Mouse (Mus musculus) left cerebral cortex, postnatal 25 days (tissue): ENCODE measurements around the gene Pced1b. TPM values are rescaled to one million over a fixed set of nuclear protein-coding genes. Genes with fewer than 3 reads are reported as not detected.
"Not testable (repeated sequence)": the region's sequence is repeated elsewhere in the genome, so short reads cannot be mapped to it uniquely, and the experiment has no call there.

Source experiments
- DNase-seq, 2 experiments: peaks; one replicate each; pipeline ENCODE4 v3.0.0; 2022; ENCODE audit warnings: low spot score in 2 of 2, mixed read lengths in 1 of 2
- intact Hi-C: fragments of 180-260 bp; cut with DNase I; formaldehyde crosslinking; loops from one replicate; pipeline ENCODE4 v1.15.1; 2025
- total RNA-seq, 2 experiments: library from RNA; stranded (reverse); gene quantifications; 2 replicates each; pipeline ENCODE4 v1.2.3; 2021

The Pced1b gene
- total RNA-seq, 2 experiments from 2014 or later: 5.6 to 6.7 TPM

DNA sequence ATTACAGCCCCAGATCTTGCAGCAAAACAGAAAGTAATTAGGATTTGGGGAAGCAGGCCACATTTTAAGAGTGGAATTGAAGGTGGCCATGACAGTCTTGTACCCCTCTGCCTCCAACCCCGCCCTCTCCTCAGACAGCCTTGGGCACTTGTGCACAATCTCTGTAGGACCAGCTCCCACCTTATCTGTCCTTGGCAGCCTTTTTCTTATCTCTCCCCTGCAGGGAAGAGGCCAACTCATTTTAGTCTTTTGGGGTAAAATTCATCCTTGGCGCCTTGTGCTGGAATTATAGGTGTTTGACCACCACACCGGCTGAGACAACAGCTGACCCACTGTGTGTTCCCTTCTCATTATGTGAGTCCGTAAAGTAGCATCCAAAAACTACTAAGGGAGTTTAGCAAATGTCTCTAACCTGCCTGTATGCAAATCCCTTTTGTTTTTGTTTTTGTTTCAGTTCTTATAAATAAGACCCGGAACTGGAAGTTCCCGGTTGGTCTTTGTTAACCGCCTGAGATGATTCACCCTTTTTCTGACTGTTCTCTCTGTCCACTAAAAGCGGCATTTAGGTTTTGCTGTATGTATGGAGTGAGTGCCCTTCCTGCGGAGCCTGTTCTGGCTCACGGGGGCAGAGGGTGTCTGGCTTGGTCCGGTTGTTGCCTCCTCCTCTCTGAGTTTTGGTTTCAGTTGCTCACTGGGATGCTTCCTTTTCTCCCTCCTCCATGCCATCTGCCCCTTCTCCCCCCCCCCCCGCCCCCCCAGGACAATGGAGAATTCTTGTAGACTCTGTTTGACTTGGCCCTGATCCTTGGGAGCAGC, 132.8 kb downstream of the Pced1b start:
- DNase-seq: no peak
- intact Hi-C loops: no loop called here

GRCm38 (mm10) chr15:97382567-97382966, 135.7 kb downstream of the Pced1b start:
- intact Hi-C loops: no loop called here

GRCm38 (mm10) chr15:97383523-97384141, 136.7 kb downstream of the Pced1b start:
- intact Hi-C loops: no loop called here
- DNase-seq: no peak

More at GRCm38 (mm10) chr15:97382567-97382966, 135.7 kb downstream of the Pced1b start:
- no peak for DNase-seq

DNA sequence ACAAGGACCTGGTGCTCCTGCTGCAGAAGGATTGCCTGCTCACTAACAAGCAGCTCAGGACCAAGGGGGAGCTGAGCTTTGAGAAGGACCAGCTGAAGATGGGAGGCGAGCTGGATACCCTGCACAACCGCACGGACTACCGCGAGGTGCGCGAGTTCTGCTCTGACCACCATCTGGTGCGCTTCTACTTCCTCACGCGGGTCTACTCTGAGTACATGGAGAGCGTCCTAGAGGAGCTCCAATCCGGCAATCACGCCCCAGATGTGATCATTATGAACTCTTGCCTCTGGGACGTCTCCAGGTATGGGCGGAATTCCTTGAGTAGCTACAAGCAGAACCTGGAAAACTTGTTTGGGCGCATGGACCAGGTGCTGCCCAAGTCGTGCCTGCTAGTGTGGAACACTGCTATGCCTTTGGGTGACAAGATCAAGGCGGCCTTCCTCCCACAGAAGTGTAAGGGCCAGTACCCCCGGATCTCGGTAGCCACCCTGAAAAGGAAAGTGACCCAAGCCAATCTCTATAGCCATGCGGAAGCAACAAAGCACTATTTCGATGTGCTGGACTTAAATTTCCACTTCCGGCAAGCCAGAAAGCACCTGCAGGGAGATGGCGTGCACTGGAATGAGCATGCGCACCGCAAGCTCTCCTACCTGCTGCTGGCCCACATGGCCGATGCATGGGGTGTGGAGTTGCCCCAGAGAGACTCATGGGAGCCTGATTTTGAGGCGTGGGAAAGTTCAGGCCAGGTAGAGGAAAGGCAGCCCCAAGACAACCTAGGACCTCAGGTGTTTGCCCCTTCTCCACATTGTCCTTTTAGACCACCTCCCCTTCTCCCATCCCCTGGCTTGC, 137.5 kb downstream of the Pced1b start:
- intact Hi-C loops: no loop called here
- DNase-seq: no peak

DNA sequence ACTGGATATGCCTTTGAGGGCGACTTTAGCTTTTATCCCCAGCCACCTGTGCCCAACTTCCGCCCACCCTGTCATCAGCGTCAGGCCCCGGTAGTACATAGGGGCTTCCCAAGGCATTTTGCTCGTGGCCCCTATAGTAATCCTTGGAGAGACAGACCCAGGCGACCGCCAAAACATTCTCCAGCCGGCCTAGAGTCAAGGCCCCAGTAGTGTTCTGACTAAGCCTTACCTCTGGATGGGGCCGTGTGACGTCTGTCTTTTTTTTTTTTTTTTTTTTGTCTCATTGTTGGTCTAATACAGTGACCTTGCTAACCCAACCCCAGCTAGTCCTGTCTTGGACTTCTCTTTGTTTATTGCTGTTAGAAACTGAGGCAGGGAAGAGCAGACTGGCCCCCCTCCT, 138.3 kb downstream of the Pced1b start:
- DNase-seq, intact Hi-C loops: not testable (repeated sequence)

- DNase-seq: no peak
- intact Hi-C loops: no loop called here
Measured at GRCm38 (mm10) chr15:97387793-97388192, 140.9 kb downstream of the Pced1b start.

DNA sequence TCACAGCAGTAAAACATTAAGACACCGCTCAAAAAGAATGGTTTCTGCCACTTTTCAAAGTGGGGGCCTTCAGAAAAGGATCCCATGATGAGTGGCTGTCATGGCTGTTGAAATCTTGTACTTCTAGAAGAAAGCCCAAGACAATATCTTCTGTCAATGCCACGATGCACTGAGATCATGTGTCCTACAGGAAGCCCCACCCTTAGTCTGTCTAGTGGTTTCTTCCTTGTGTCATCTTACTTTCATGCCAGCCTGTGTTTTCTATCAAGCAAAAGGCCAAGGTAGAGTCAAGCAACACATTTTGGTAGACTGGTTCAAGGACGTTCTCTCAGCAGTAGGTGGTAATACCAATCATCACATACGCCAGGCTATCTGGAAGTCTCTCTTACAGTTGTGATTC, 142.7 kb downstream of the Pced1b start:
- intact Hi-C loops: no loop called here
- DNase-seq: no peak

DNA sequence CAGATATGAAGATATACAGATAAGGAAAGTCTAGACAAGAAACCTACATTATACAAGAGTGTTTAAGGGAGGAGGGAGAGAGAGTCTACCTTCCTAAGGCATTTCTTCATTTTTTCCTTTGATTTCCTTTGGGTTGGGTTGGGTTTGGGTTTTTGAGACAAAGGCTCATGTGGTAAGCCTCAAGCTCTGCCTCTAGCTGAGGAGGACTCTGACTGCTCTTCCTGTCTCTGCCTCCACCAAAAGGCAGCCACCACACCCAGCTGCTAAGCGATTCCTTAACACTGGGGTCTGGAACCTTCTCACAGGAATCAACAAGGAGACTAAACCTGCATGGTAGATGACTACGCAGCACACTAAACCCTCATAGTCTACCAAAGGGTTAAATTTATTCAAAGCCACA, 143.9 kb downstream of the Pced1b start:
- intact Hi-C loops: no loop called here
- DNase-seq: no peak

DNA sequence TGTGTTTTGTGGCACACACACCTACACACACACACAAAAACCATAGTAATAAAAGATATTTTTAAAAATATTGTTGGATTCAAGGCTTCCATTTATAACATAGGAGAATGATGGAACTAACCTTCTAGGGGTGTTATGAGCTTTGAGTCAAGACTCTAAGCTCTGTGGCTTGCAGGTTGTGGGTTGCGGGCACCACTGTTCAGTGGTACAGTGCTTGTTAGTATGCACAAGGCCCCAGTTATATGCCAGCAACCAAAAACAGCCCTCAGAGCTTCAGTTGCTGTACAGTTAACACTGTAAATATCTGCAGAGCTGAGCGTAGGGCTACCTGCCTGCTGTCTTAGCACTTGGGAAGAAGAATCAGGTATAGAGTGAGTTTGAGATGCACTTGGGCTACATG, 144.5 kb downstream of the Pced1b start:
- DNase-seq: no peak
- intact Hi-C loops: no loop called here

GRCm38 (mm10) chr15:97394561-97394960, 147.7 kb downstream of the Pced1b start:
- intact Hi-C loops: no loop called here
- DNase-seq: no peak

DNA sequence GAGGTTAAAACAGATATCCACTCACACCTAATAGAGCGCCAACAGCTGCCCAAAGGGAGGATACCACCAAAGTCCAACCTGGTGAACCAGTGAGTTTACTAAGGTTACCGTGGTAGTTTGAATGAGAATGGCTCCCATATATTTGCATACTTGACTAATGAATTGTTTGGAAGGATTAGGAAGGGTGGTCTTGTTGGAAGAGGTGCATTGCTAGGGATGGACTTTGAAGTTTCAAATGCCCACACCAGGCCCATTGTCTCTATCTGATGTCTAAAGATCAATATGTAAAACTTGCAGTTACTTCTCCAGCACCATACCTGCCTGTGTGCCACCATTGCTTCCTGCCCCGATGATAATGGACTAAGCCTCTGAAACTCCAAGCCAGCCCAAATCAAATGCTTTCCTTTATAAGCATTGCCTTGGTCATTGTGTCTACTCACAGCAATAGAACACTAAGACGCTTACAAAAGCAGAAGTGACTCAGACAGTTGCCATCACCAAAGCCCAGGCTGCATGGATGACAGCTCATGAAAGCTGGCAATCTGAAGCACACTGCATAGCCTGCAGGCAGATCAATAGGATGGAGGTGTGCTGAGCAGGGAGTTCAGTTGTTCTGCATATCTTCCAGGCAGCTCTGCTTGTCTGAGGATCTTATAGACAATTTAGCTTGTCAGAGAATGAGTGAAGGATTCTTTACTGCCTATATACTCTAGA, 149.8 kb downstream of the Pced1b start:
- no peak for DNase-seq
- intact Hi-C loops: no loop called here

GRCm38 (mm10) chr15:97397793-97398192, 150.9 kb downstream of the Pced1b start:
- no peak for DNase-seq
- intact Hi-C loops: no loop called here

DNA sequence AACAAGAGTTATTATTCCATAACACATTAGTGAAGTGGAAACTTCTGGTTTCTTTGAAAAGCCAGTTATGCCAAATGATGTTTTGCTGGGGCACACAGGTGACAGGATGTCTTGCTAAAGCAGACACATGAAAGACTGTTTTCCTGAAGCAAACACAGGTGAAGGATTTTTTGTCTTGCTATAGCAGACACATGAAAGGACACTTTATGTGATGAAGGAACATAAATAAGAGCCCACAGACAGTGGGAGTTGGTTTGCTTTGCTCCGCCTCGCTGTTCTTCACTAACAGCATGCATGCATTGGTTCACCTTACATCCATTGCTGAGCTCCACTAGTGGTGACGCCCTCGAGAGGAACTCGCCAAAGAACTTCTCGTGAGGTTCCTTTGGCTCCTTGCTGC, 154.0 kb downstream of the Pced1b start:
- intact Hi-C loops: no loop called here
- DNase-seq: no peak

- intact Hi-C loops: no loop called here
- no peak for DNase-seq
Measured at GRCm38 (mm10) chr15:97404483-97404882, 157.6 kb downstream of the Pced1b start.

GRCm38 (mm10) chr15:97404998-97405397, 158.1 kb downstream of the Pced1b start:
- DNase-seq: no peak
- intact Hi-C loops: no loop called here

GRCm38 (mm10) chr15:97406105-97406504, 159.2 kb downstream of the Pced1b start:
- intact Hi-C loops: no loop called here
- no peak for DNase-seq

DNA sequence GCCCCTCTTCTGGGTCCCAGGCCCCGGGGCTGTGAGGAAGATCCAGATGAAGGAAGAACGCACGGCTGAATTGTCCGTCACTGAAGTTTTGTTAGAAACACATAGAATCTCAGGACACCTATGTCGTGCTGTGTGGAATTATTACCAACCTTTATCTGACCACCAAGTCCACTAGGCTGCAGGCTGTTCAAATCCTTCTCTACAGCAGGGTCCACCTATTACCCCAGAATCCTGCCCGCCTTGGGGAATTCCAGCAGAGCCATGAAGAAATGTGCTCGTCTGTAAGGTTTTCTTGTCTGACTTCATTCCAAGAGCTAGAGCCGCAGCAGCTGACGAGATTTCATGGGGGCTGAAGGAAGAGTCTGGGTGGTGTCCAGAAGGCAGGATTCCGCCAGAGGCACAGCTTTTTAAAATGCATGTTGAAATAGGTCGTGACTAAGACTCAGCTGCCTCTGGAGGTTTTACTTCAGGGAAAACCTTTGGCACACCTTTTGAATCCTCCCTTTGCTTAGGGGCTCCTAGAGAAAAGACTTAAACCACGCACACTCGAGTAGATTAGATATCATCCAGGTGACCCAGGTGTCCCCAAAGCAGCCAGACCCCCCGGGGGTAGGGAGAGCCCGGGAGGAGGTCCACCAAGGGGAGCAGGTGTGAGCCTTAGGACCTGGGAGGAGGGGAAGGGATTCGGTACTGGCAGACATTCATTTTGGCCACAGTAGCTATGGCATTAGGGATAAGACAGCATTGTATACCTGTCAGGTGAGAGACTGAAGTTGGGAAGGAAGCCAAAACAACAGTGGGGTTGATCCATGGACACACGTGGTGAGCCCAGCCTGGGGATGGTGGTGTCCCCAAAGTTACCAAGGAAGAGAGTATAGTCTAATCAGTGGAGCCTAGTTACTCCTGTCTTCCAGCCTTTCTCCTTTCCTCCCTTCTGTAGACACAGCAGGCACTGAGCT, 160.9 kb downstream of the Pced1b start:
- peak; percentile 9 to 76 for DNase-seq
- intact Hi-C loops: no loop called here

GRCm38 (mm10) chr15:97411136-97411535, 164.2 kb downstream of the Pced1b start:
- intact Hi-C loops: no loop called here
- DNase-seq: no peak

DNA sequence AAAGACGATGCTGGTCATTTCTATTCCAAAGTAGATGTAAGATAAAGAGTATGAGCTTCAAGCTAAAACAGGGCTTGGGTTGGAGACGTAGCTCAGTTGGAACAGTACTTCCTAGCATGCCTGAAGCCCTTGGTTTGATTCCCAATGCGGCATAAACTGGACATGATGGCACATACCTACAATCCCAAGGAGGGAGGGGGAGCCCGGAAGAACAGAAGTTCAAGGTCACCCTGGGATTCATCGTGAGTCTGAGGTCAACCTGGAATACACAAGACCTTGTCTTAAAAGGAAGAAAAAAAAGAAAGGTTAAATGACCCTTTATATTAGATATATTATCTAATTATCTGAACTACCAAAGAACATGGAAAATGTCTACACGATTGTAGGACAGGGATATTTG, 164.8 kb downstream of the Pced1b start:
- DNase-seq: no peak
- intact Hi-C loops: no loop called here
